Mouse (Mus musculus): ENCODE measurements at regions not wholly inside any gene's neighbourhood (a gene's known extent, or its start where the extent isn't known, plus 50 kb on each side); places are given as distances from the start of the nearest gene placed in this dataset.

GRCm38 (mm10) chr1:115127337-115127736 is 557.2 kb upstream of the Cntnap5a start:
- no peak for DNase-seq (ENCODE audit: low spot score)
- Histone ChIP-seq H3K27ac (ENCODE audit: low read depth, low read length) (no peak overlapping the region), H3K4me1 (replicated peaks; ENCODE audit: control insufficient read depth, insufficient read depth, low read length) (no peaks in the 10 kb centered on the region), H3K9ac (ENCODE audit: low read depth, low read length) (no peak overlapping the region), H3K36me3 (ENCODE audit: control insufficient read depth, insufficient read depth, low read length) (no peaks in the 10 kb centered on the region), H3K9me3 (ENCODE audit: control insufficient read depth, low read length) (no peaks in the 10 kb centered on the region), H3K27me3 (ENCODE audit: control insufficient read depth, insufficient read depth, low read length) (no peaks in the 10 kb centered on the region), H3K4me2 (replicated peaks; ENCODE audit: low read depth, low read length) (no peak overlapping the region), H3K4me3 (ENCODE audit: low read depth, low read length) (no peak overlapping the region)
- WGBS: 42% methylated on average over 3 of the region's 3 CpGs
- ATAC-seq (ENCODE audit: low FRiP score): peak; percentile 54; the same call in 1 of the 2 replicates

GRCm38 (mm10) chr1:115134298-115134697 is 550.3 kb upstream of the Cntnap5a start:
- H3K9ac ChIP-seq (ENCODE audit: low read depth, low read length): no peak overlapping the region
- no peak for ATAC-seq (ENCODE audit: low FRiP score)
- H3K27ac ChIP-seq (ENCODE audit: low read depth, low read length): no peak overlapping the region
- H3K27me3 ChIP-seq (ENCODE audit: control insufficient read depth, insufficient read depth, low read length): no peaks in the 10 kb centered on the region
- no peaks in the 10 kb centered on the region for H3K9me3 ChIP-seq (ENCODE audit: control insufficient read depth, low read length)
- no peaks in the 10 kb centered on the region for H3K36me3 ChIP-seq (ENCODE audit: control insufficient read depth, insufficient read depth, low read length)
- whole genome bisulfite sequencing: 61% methylated on average over 1 of the region's 1 CpGs
- no peak for DNase-seq (ENCODE audit: low spot score)
- H3K4me3 ChIP-seq (ENCODE audit: low read depth, low read length): no peak overlapping the region
- no peaks in the 10 kb centered on the region for H3K4me1 ChIP-seq (replicated peaks; ENCODE audit: control insufficient read depth, insufficient read depth, low read length)
- no peak overlapping the region for H3K4me2 ChIP-seq (replicated peaks; ENCODE audit: low read depth, low read length)

GRCm38 (mm10) chr1:115144568-115144967 is 540.0 kb upstream of the Cntnap5a start:
- Histone ChIP-seq H3K9me3 (ENCODE audit: control insufficient read depth, low read length) (no peaks in the 10 kb centered on the region), H3K36me3 (ENCODE audit: control insufficient read depth, insufficient read depth, low read length) (no peaks in the 10 kb centered on the region), H3K4me1 (replicated peaks; ENCODE audit: control insufficient read depth, insufficient read depth, low read length) (no peaks in the 10 kb centered on the region), H3K27ac (ENCODE audit: low read depth, low read length) (no peak overlapping the region), H3K9ac (ENCODE audit: low read depth, low read length) (no peak overlapping the region), H3K27me3 (ENCODE audit: control insufficient read depth, insufficient read depth, low read length) (no peaks in the 10 kb centered on the region), H3K4me2 (replicated peaks; ENCODE audit: low read depth, low read length) (no peak overlapping the region), H3K4me3 (ENCODE audit: low read depth, low read length) (no peak overlapping the region)
- DNase-seq (ENCODE audit: low spot score) (no peak), ATAC-seq (ENCODE audit: low FRiP score) (no peak)
